Mouse (Mus musculus) liver (tissue): Measurements from ENCODE around the gene Olfr284.

Experiments
- DNase-seq: peaks from one replicate; pipeline ENCODE4 v3.0.0-alpha.2; 2020; ENCODE audit warnings: mixed read lengths

The Olfr284 gene

DNA sequence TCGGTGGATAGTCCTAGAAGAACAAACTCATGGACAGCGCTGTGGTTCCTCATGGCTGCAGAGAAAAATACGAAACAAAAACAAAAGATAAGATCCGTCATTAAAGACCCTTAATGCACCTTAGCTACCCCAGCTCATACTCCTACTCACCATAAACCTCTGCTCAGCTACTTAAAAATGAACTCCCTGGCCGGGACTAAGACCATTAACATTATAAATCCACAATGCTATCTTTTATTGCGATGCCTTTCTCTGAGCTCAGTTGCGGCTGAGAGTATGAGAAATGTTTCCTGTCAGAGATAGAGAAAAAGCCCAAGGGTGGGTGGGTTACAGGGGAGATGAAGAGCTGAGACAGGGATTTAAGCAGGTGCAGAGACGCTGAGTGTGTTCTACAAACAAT lies at the start of gene Olfr284:
Gene Olfr284, minus strand, starts transcription at position 101 of the 400 bp plus-strand sequence.
- DNase-seq = no peak

- DNase-seq = peak; percentile 66
These were observed 49.0 kb upstream of the Olfr284 start for GRCm38 (mm10) chr15:98389796-98390195.

GRCm38 (mm10) chr15:98387621-98388020 lies 46.8 kb upstream of the Olfr284 start:
- DNase-seq = no peak

GRCm38 (mm10) chr15:98380846-98381245 lies 40.1 kb upstream of the Olfr284 start, which contains the start of gene Olfr283:
Gene Olfr283 (minus strand): TSS chr15:98380946.
- DNase-seq = no peak

- no peak for DNase-seq
These were observed 37.4 kb upstream of the Olfr284 start for GRCm38 (mm10) chr15:98378209-98378608.

DNA sequence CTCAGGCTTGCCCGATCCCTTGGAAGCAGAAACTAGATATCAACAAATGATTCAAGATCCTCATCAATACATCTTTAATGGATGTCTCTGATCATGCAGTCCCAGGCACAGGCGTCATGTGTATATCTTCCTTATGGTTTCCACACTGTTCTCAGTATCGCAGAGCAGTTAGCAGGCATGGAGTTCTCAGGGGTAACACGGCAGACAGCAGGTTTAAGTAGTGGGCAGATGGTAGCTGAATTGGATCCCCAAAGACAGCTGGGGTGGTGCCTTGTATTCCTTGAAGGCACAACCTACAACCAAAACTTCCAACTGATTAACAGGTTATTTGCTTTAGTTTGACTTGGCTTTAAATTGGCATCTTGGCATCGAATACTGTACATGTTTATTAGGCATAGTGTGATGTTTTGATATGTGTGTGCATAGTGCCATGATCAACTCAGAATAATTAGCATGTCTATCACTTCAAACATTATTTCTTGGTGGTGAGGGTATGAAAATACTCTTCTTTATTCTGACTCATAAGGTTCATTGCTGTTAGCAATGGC lies 23.5 kb downstream of the Olfr284 start, which contains the start of gene Olfr285:
Gene Olfr285, minus strand, starts transcription at position 177 of the 548 bp plus-strand sequence.
- no peak for DNase-seq

GRCm38 (mm10) chr15:98315703-98316102 lies 25.1 kb downstream of the Olfr284 start:
- no peak for DNase-seq

DNA sequence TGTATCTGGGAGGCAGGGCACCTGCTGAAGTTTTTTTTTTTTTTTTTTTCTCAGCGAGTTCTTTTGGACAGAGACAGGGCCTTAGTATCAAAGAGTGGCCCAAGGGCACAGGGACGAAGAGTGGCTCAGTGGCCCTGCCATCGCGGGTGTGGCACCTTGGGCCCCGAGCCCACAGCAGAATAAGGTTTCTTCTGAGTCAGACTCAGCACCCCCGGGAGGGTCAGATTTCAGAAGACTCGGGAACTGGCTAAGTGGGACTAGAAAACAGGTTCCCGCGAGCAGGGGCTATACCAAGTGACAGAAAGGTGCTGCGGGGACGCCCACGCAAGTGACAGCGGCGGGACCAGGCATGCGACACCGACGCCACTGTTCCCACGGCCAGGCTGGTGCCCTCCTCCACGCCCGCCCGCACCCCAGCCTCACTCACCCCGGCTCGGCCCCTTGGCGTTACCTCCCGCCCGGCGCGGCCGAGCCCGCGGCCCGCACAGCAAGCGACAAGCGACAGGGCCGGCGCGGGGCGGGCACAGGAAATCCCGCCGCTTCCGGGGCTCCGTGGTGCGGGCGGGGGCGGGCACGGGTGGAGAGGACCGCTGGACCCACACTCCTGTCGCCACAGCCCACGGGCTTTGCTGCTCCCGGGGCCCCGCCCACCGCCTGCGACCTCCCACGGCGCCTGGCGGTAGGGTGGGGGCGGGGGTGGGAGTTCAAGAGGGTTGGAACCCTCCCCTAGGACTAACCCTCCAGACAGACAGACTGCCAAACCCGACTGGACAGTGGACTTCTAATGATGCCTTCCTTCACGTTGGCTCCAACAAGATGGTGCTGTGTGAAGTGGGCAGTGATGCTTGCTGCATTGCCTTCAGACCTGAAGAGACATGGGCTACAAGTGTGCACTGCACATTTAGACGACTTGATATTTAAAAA lies 44.9 kb downstream of the Olfr284 start, which contains the start of gene Zfp641:
Gene Zfp641, minus strand, starts transcription at position 534 of the 924 bp plus-strand sequence.
- no peak for DNase-seq

DNA sequence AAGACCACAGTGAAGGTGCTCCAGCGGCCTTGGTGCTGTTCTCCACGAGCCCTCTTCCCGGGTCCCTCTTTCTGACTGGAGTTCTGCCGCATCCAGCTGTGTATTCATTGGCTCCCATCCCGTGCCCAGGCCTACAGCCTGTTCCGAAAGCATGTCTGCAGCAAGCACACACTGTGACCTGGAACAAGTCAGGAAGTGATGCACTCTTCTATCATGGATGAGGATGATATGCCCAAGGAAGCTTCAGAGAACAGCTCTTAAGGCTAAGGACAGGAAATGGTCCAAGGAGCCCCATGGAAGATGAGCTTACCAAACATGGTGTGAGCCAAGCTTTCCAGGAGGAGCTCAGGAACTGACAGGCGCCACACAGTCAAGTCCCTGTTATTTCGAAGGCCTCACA lies 47.1 kb downstream of the Olfr284 start:
- DNase-seq = no peak
